Mouse (Mus musculus) left cerebral cortex, adult 8-10 months (tissue): Measurements from ENCODE around the gene Oas3. TPM values are rescaled to one million over a fixed set of nuclear protein-coding genes. Genes with fewer than 3 reads are reported as not detected.
"Not testable (repeated sequence)": the region's sequence is repeated elsewhere in the genome, so short reads cannot be mapped to it uniquely, and the experiment has no call there.

ENCODE experiments used
- DNase-seq, 2 experiments: peaks; one replicate each; pipeline ENCODE4 v3.0.0; 2022; ENCODE audit warnings: low spot score in 2 of 2
- total RNA-seq, 4 experiments: library from RNA; stranded (reverse); gene quantifications; 2 replicates each; pipeline ENCODE4 v1.2.4; 2022

Gene Oas3
- total RNA-seq = not detected

DNA sequence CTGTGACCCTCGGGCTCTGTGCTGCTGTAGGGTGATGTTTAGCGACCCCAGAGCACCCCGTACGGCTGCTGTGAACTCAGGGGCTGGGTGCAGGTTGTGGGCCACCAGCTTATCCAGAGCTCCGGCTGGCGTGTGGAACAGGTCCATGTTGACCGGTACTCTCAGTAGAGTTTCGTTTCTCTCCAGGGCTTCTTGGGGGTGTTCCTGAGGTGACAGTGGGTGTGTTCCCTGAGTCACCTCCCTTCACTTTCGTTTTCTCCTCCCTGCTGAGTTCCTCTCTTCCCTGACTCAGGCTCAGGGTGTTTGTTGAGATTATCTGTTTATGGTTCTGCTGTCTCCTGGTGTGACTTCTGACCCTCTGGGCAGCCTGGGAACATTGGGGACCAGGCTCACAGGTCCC is at the start of gene Oas3:
Oas3 (minus strand) TSS at position 184 of the 400 bp plus-strand sequence.
- no peak for DNase-seq

GRCm38 (mm10) chr5:120818999-120819398 is 41.5 kb upstream of the Oas3 start:
- no peak for DNase-seq

- no peak for DNase-seq
Observed at GRCm38 (mm10) chr5:120815949-120816348, 38.5 kb upstream of the Oas3 start.

GRCm38 (mm10) chr5:120813023-120813422 is 35.6 kb upstream of the Oas3 start:
- no peak for DNase-seq

DNA sequence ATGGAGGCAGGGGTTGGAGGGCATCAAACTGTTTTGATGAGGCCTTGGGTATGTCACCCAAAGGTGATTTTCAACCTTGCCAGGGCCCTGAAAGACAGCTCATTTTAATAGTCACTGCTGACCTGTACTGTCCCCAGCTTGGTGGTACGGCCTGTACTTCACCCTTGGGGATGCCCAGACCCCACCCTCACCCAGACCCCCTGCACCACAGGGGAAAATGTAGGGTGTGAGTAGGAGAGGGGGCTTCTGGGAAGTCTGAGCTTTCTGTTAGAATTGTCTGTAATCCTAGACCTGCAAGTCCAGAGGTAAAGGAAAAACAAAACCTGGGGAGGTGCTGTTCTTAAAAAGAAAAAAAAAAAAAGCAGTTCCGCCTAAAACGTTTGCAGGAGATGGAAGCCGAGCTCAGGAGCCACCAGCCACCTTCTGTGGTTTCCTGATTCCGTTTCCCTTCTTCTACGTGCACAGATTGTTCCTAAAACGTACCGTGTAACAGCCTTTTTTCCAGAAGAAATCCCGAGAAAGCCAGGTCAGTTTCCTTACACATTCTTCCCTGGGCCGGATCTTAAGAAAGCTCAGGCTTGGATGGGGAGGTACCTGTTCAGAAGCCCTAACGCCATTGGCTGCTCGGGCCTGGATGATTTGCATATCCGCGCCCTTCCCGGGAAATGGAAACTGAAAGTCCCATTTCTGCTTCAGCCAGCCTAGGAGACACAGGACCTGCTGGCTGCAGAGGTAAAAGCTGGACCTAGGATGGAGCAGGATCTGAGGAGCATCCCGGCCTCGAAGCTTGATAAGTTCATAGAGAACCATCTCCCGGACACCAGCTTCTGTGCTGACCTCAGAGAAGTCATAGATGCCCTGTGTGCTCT is 34.7 kb upstream of the Oas3 start, which contains the start of gene Oas1c:
Oas1c (minus strand) TSS at position 564 of the 869 bp plus-strand sequence.
- DNase-seq = peak; percentile 50 to 72

DNA sequence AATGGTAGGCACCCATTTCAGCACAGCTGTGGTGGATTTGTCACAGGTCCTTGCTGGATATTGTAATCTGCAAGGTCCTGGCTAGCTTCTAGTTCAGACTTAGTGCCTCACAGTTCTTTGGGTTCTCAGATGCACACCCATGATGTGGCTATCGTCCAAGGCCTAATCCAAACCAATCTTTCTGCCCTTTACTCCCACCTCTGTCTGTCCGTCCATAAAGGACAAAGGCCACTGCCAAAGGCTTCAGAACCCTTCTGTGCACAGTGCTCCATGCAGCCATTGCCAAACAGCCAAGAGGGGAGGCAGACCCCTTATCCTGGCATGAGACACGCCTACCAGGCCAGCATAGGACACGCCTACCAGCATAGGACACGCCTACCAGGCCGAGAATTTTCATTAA is 31.7 kb upstream of the Oas3 start:
- DNase-seq = no peak

GRCm38 (mm10) chr5:120806458-120806857 is 29.0 kb upstream of the Oas3 start:
- no peak for DNase-seq

- DNase-seq = no peak
Observed at GRCm38 (mm10) chr5:120803596-120803995, 26.1 kb upstream of the Oas3 start.

DNA sequence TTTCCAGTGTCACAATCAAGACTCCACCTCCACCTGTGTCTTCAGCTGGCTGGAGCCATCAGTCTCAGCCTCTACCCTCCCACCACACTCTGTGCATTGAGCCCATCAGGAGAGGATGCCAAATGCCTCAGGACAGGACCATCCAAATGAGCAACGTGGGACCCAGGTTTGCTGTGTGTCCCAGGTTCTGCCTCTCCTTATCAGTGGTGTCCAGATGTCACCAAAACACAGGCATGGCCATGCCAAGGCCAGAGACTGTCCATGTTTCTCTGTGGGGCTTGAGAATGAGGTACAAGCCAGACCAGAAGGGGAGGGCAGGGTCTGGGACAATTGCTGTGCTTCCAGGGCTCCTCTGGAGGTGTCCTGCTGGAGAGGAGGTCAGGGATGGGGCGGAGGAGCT is 21.5 kb upstream of the Oas3 start:
- not testable (repeated sequence) for DNase-seq

- not testable (repeated sequence) for DNase-seq
Observed at GRCm38 (mm10) chr5:120798147-120798546, 20.7 kb upstream of the Oas3 start.

DNA sequence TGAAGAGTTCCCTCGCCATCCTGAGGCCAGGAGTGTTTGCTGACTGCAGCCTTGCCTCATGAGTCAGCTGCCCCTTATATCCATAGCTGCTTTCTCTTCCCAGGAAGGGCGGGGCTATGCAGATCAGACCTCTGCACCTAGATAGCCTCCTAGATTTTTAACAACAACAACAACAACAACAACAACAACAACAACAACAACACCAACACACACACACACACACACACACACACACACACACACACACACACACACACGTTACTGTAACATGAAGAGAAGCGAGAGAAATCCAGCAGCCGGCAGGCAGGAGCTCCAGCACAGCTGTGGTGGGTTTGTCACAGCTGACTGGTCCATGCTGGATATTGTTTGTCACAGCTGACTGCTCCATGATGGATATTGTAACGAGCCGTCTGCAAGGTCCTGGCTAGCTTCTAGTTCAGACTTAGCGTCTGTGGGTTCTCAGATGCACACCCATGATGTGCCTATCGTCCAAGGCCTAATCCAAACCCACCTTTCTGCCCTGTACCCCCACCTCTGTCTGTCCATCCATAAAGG is 18.1 kb upstream of the Oas3 start, which contains the start of gene Oas1e:
Oas1e (minus strand) TSS at position 51 of the 555 bp plus-strand sequence.
- not testable (repeated sequence) for DNase-seq

DNA sequence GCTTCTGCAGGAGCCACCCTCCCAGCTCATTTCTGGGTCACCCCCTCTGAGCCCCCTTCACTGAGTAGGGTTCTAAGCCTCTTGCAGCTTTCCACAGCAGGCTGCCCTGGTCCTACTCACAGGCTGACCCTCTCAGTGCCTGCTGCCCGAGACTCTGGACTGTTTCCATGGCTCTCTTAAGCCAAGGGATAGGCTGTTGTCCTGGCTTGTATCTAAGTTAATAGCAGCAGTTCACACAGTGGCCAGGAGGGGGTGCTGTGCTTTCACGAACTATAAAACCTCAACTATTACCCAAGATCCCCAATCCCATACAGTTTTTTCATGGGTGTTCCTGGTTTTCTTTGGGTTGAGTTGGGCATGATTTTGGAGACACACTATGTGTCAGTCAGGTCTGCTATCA is 15.6 kb upstream of the Oas3 start:
- peak in 1 of 2 experiments; percentile 55 for DNase-seq

DNA sequence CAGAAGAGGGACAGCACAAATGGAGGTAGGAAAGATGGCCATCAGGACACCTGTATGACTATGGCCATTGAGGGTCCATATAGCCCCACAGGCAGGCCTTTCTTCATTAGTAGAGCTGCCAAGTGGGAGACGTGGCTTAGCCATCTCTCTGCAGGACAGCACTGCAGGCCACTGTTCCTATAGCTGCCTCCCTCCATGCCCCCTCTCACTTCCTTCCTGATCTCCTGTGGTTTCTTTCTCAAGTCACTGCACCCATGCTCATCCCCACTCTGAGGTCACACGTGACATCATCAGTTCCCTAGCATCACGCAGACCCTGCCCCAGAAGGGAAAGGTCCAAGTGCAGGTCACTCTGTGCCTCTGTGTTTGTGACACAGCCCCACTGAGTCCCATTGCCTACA is 9.6 kb upstream of the Oas3 start:
- DNase-seq = no peak

- DNase-seq = no peak
Observed at GRCm38 (mm10) chr5:120782446-120782845, 5.0 kb upstream of the Oas3 start.

- DNase-seq = no peak
Observed at GRCm38 (mm10) chr5:120781646-120782045, 4.2 kb upstream of the Oas3 start.

DNA sequence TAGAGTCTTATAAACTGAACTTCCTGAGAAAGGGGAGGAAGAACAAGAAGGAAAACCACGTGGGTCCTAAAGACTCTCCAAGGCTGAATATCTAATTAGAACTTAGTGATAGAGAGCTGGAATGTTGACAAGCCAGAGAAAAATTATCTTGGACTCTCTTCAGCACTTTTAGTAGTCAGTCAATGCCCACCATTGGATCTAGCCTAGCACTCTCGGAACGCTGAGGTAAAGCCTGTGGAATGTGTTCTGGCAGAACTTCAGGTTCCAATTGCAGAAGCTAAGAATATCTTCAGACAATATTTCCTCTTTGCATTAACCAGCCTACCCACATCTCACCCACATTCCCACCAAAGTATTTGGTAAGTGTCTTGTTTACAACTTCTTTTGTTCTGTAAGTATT is 2.5 kb upstream of the Oas3 start:
- DNase-seq = no peak

DNA sequence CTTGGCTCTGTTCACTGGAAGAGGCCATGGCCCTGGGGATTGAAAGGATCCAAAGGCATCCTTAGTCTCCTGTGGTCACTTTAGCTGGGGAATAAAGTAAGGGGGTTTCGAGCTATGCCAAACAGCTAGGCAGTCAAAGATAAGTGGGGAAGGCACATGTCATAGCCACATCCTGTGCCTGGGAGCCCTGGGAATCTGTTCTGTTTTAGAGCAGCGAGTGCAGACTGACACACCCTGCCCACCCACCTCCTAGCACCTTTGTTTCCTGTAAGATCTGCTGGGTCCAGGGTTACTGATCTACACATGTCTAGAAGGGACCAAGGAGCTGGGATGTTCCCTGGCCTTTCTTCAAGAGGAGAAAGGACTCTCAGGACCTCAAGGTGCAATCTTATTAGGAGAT is 1.5 kb upstream of the Oas3 start:
- no peak for DNase-seq

DNA sequence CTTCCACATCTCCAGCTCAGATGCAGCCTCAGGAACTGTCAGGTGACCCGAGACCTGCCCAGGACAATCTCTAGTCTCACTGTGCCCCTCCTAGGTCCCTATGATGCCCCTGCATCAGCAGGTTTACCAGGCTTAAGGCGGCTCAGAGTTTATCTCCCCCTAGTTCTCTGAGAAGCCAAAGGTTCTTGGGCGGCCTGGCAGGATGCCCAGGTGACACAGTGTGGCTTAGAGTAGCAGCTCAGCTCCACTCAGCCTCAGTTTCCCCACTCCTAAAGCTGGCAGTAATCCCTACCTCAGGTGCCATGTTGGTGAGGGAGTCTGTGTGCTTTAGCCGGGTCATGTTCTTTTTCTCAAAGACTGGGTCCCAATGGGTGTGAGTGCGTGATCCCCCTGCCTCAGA is 660 bp downstream of the Oas3 start:
- no peak for DNase-seq

DNA sequence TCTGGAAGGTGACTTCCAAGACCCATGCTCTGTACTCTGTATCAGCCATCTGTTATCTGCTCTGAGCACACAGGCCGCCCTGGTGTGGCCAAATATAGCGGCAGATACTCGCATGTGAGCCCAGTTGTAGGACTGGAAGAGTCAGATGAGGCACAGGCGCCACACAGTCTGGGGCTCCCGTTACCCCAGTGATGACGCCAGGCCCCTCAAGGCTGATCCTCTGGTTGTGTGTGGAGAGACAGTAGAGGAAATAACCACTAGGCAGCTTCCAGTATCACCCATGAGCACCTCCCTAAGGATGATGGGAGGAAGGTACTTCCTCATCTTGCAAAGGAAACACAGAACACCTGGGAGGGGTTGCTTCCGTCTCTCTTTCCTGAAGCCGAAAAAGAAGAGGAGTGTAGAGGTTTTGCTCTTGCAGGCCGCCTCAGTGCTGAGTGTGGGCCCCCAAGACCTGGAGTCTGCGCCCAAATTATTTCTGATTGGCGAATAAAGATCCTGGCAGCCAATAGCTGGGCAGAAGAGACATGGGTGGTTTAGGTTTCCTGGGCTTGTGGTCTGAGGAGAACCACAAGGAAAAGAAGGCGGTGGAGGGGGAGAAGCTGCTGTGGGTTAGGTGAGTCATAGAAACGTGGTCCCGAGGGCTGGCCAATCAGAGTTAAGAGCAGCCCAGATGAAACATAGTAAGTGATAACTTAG is 2.0 kb downstream of the Oas3 start:
- no peak for DNase-seq

- DNase-seq = no peak
Observed at GRCm38 (mm10) chr5:120769396-120769795, 8.1 kb downstream of the Oas3 start.

DNA sequence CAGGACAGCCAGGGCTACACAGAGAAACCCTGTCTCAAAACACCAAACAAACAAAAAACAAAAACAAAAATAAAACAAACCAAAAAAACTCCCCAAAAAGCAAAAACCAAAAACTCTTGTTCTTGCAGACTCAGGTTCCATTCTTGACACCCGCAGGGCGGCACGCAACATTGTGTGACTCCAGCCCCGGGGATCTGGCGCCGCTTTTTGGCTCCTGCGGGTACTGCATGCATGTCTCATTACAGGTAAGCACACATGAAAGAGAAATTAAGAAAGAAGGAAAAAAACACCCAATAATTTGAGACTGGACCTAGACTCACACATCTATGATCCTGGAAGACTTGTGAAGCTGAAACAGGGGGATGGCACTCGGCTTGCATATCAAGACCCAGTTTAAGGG is 12.5 kb downstream of the Oas3 start:
- no peak for DNase-seq

GRCm38 (mm10) chr5:120761901-120762300 is 15.6 kb downstream of the Oas3 start:
- DNase-seq = no peak
